Mouse (Mus musculus): ENCODE results near the gene Fbxw4. TPM values are rescaled to one million over a fixed set of nuclear protein-coding genes. Genes with fewer than 3 reads are reported as not detected.

Gene Fbxw4
- polyA plus RNA-seq, 1 experiment from 2014 or later = 3.5 TPM

DNA sequence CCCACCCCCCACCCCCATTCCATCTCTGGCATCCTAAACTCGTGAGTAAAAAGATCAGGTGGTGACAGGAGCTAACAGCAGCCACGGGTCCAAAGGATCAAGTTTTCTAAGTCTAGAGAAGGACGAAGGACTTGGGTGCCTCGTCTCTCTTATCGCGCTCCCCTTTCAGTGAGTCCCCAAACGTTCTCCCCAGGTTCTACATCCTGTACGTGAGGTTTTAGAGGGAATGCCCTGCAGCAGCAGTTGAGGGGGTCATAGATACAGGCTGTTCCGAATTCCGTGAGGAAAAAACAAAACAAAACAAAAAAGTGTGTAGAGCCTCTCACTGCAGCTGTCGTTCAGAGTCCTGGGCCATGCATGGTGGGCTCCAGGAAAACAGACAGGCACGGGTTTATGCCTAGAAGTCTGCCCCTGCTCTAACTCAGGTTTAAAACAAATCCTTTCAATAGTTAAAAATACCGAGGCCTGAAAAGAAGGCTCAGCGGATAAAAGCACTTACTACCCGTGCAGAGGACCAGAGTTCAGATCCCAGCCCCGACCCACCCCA lies 16.7 kb upstream of the Fbxw4 start:
- no peak overlapping the region for H3K27ac ChIP-seq
- H3K9me3 ChIP-seq (replicated peaks) = no peaks in the 10 kb centered on the region
- H3K36me3 ChIP-seq = no peaks in the 10 kb centered on the region
- peaks cover 23% of the 10 kb centered on the region for H3K4me1 ChIP-seq (replicated peaks)
- H3K4me3 ChIP-seq = peak overlapping the region; percentile 48
- no peak for ATAC-seq (replicated peaks; ENCODE audit: insufficient number of reproducible peaks, insufficient read depth, low FRiP score, low read depth)
- H3K27me3 ChIP-seq = peaks cover 8% of the 10 kb centered on the region; the same call in 1 of the 2 replicates
- 7% methylated on average over 15 of the region's 16 CpGs for WGBS
- peak overlapping the region; percentile 71 for H3K4me2 ChIP-seq
- 0 out of 2 replicates have a peak overlapping the region, but pooled peaks have one; percentile 19 for H3K9ac ChIP-seq

DNA sequence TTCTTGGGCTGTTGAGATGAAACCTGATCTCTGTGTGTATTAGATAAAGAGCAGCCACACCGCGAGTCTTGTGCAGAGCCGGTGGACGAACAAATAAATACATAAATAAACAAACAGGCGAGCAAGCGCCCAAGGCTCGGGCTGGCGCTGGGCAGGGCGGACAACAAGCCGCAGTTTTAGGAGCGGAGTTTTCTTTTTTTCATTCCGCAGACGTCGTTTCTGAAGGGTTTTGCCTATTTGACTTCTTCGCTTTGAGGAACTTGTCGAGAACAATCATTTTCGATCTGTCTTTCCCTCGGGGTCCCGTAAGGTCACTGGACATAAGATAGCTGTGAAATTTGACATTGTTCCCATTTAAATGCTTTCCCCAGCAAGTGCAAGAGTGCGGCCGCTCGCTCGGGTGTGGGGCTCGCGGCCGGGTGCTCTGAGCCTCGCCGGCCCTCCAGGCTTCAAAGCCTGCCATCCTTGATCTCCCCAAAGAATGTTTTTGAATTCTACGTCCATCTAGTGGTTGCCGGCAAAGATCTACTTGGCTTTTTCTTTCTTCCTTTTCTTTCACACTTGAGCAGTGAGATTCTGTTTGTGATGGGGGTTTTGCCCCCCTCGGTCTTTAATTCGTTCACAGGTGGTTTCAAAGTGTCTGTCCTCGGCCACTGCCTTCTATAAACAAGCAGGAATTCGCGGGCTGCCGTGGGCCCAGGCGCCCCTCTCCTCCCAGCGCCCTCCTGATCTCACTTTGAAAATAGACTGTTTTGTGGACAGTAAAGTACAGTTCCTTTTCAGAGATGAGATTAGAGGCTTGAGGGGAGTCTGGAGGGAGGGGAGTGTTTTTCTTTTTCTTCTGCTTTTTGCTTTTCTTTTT lies 15.8 kb upstream of the Fbxw4 start:
- no peak for ATAC-seq (replicated peaks; ENCODE audit: insufficient number of reproducible peaks, insufficient read depth, low FRiP score, low read depth)
- Histone ChIP-seq H3K4me1 (replicated peaks) (peaks cover 22% of the 10 kb centered on the region), H3K9me3 (replicated peaks) (no peaks in the 10 kb centered on the region), H3K9ac (peak overlapping the region; percentile 24; the same call in 1 of the 2 replicates), H3K27ac (no peak overlapping the region), H3K36me3 (no peaks in the 10 kb centered on the region), H3K4me3 (peak overlapping the region; percentile 48), H3K4me2 (peak overlapping the region; percentile 71), H3K27me3 (peaks cover 8% of the 10 kb centered on the region; the same call in 1 of the 2 replicates)
- WGBS = 2% methylated on average over 38 of the region's 38 CpGs

DNA sequence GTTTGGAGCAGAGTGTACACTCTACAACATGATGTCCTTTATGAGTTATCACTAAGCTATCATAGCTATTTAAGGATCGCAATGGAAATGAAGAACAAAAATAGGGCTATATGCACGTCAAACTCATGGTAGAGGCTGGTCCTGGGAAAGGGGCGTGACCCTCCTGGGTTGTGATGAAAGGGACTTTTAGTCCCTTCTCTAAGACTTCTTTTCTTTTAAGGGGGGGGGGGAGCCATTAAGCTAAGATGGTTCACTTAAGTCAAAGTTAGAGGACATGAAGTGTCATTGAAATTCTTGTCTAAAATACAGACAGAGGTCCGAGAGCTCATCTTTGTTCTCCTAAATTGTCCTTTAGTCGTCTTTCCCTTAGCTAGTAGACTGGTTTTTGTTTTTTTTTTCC lies 15.1 kb upstream of the Fbxw4 start:
- H3K9ac ChIP-seq = no peak overlapping the region
- no peak for ATAC-seq (replicated peaks; ENCODE audit: insufficient number of reproducible peaks, insufficient read depth, low FRiP score, low read depth)
- peak overlapping the region; percentile 71 for H3K4me2 ChIP-seq
- H3K9me3 ChIP-seq (replicated peaks) = no peaks in the 10 kb centered on the region
- H3K4me1 ChIP-seq (replicated peaks) = peaks cover 16% of the 10 kb centered on the region
- WGBS = 38% methylated on average over 5 of the region's 5 CpGs
- H3K27ac ChIP-seq = no peak overlapping the region
- peak overlapping the region; percentile 48; the same call in 1 of the 2 replicates for H3K4me3 ChIP-seq
- H3K36me3 ChIP-seq = no peaks in the 10 kb centered on the region
- H3K27me3 ChIP-seq = peaks cover 8% of the 10 kb centered on the region; the same call in 1 of the 2 replicates

DNA sequence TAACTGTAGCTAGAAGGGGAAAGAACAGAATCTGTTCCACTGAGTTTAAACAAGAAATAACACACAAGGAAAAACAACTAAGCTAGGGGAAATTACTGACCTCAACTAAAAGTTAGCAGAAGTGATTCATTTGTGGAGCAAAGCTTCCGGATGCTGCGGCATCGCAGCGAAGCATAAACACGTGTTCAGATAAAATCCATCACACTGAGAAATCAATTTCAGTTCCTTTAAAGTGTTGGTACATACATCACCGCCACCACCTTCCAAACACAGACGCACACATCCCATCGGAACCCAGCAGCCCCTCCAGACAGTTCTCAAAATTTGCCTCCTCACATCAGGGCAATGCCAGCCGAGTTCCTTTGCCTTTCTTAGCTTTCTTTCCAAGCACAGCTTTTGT lies 12.9 kb upstream of the Fbxw4 start:
- Histone ChIP-seq H3K4me2 (no peak overlapping the region), H3K27ac (no peak overlapping the region), H3K4me3 (no peak overlapping the region), H3K9me3 (replicated peaks) (no peaks in the 10 kb centered on the region), H3K36me3 (no peaks in the 10 kb centered on the region), H3K4me1 (replicated peaks) (peaks cover 16% of the 10 kb centered on the region), H3K9ac (no peak overlapping the region), H3K27me3 (peaks cover 5% of the 10 kb centered on the region; the same call in 1 of the 2 replicates)
- 86% methylated on average over 9 of the region's 9 CpGs for WGBS
- no peak for ATAC-seq (replicated peaks; ENCODE audit: insufficient number of reproducible peaks, insufficient read depth, low FRiP score, low read depth)

DNA sequence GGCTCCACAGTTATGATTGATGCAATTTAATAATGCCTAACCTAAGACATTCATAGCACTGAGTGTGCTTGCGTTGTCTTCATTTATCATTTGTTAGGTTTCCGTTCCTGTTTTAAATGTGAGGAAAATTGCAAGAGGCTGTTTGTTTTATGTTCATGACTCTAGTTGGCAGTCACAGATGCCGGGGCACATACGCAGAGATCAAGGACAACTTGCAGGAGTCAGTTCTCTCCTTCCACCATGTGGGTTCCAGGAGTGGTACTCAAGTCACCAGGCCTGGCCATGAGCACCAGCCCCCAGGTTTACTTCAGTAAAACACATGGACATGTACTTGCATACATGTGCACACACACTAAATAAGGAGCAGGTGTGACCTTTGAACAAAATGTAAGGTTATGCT lies 8.9 kb upstream of the Fbxw4 start:
- Histone ChIP-seq H3K4me1 (replicated peaks) (no peaks in the 10 kb centered on the region), H3K36me3 (no peaks in the 10 kb centered on the region), H3K4me3 (no peak overlapping the region), H3K27ac (no peak overlapping the region), H3K9ac (no peak overlapping the region), H3K9me3 (replicated peaks) (no peaks in the 10 kb centered on the region), H3K4me2 (no peak overlapping the region), H3K27me3 (0 out of 2 replicates have a peak, but pooled peaks cover under 1% of the 10 kb centered on the region)
- 83% methylated on average over 4 of the region's 4 CpGs for WGBS
- no peak for ATAC-seq (replicated peaks; ENCODE audit: insufficient number of reproducible peaks, insufficient read depth, low FRiP score, low read depth)

DNA sequence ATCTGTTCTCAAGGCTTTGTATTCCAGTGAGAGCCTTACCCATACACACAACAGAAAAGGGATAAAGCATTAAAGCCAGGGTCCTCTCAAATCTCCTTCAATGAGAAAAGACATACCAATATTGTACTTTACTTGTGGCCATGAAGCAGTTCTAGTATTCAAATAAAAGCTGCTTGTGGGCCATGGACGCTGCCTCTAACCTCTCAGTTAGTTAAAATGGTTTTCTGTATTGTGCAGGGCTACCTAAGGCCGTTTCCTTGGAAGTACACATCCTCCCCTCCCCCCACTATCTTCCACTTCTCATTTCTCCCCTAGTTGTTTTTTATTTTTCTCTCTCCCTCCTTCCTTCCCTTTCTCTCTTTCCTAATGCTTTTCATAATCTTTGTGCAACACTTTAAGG lies 3.7 kb upstream of the Fbxw4 start:
- no peak overlapping the region for H3K4me2 ChIP-seq
- H3K9me3 ChIP-seq (replicated peaks) = no peaks in the 10 kb centered on the region
- H3K27ac ChIP-seq = no peak overlapping the region
- ATAC-seq (replicated peaks; ENCODE audit: insufficient number of reproducible peaks, insufficient read depth, low FRiP score, low read depth) = no peak
- 61% methylated on average over 2 of the region's 2 CpGs for WGBS
- no peaks in the 10 kb centered on the region for H3K36me3 ChIP-seq
- no peak overlapping the region for H3K9ac ChIP-seq
- no peak overlapping the region for H3K4me3 ChIP-seq
- peaks cover 11% of the 10 kb centered on the region for H3K4me1 ChIP-seq (replicated peaks)
- no peaks in the 10 kb centered on the region for H3K27me3 ChIP-seq

DNA sequence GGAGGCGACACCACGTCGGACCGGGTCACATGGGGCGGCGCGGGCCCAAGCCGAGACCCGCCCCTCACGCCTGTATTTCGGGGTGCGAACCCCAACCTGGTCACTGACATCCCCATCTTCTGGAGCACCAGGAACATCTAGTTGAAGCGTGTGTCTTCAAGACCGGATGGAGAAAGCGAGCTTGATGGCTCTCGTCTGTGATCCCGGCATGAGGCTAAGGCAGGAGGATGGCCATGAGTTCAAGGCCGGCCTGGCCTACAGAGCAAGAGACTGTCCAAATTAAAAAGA lies 335 bp upstream of the Fbxw4 start:
- Histone ChIP-seq H3K4me3 (peak overlapping the region; percentile 75), H3K9ac (peak overlapping the region; percentile 90), H3K27ac (peak overlapping the region; percentile 94), H3K27me3 (no peaks in the 10 kb centered on the region), H3K36me3 (no peaks in the 10 kb centered on the region), H3K4me1 (replicated peaks) (peaks cover 31% of the 10 kb centered on the region), H3K9me3 (replicated peaks) (no peaks in the 10 kb centered on the region), H3K4me2 (peak overlapping the region; percentile 74)
- no peak for ATAC-seq (replicated peaks; ENCODE audit: insufficient number of reproducible peaks, insufficient read depth, low FRiP score, low read depth)
- 18% methylated on average over 18 of the region's 18 CpGs for WGBS

DNA sequence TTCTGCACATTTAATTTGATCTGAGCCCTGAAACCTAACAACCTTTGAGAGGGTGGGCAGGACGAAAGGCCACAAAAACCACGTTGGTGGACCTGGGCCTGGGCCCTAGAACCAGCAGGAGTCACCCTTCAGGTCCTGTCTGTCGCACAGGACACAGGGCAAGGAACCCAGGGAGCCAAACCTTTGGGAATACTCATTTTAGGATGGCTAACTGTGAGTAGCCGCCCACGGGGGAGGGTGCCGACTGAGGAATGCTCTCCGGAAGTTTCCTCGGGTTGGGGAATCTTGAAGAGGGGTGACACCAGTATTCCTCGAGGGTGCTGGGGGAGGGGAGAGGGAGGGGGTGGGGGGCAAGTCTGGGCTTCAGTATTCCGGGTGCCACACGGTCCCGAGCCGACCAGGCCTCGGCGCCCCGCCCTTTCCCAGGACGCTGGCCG lies 793 bp downstream of the Fbxw4 start:
- H3K27me3 ChIP-seq = no peaks in the 10 kb centered on the region
- peak overlapping the region; percentile 74 for H3K4me2 ChIP-seq
- H3K4me3 ChIP-seq = peak overlapping the region; percentile 75
- no peaks in the 10 kb centered on the region for H3K36me3 ChIP-seq
- H3K27ac ChIP-seq = peak overlapping the region; percentile 94
- WGBS = under 1% methylated on average over 18 of the region's 18 CpGs
- ATAC-seq (replicated peaks; ENCODE audit: insufficient number of reproducible peaks, insufficient read depth, low FRiP score, low read depth) = no peak; the same call in none of the 2 replicates
- H3K9me3 ChIP-seq (replicated peaks) = no peaks in the 10 kb centered on the region
- peaks cover 33% of the 10 kb centered on the region for H3K4me1 ChIP-seq (replicated peaks)
- peak overlapping the region; percentile 90 for H3K9ac ChIP-seq

DNA sequence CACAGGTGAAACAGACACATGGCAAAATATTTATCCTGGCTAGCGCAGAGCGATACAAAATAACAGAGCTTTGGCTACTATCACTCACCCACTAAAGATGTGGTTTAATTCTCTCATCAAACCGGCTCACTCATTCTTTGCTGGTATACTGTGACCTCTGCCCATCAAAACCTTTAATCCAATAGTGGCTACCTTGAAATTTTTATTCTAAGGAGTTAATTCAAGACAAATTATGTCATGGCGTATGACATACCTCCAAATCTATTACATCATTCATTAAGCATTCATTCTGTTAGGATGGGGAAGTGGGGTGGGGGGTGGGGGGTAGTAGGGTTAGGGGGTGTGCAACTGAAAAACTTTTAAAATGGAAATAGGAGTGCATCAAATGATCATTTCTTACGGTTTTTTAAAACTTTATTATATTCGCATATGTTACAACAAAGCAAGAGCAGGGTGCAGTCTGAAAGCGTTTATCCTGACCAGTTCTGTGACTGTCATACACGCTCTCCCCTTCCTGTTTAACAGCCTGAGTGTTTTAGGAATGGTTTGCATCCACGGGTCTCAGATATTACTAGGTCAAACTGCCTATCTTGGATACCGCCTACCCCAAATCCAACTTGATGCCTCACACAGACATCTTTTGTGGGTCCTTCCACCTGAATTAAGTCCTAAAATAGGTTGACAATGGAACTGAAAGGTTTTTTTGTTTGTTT lies 1.4 kb downstream of the Fbxw4 start:
- no peak for ATAC-seq (replicated peaks; ENCODE audit: insufficient number of reproducible peaks, insufficient read depth, low FRiP score, low read depth)
- H3K4me1 ChIP-seq (replicated peaks) = peaks cover 34% of the 10 kb centered on the region
- peak overlapping the region; percentile 94 for H3K27ac ChIP-seq
- H3K4me3 ChIP-seq = peak overlapping the region; percentile 75
- no peaks in the 10 kb centered on the region for H3K9me3 ChIP-seq (replicated peaks)
- 53% methylated on average over 10 of the region's 10 CpGs for WGBS
- peak overlapping the region; percentile 90 for H3K9ac ChIP-seq
- H3K4me2 ChIP-seq = peak overlapping the region; percentile 74
- no peaks in the 10 kb centered on the region for H3K27me3 ChIP-seq
- no peaks in the 10 kb centered on the region for H3K36me3 ChIP-seq

DNA sequence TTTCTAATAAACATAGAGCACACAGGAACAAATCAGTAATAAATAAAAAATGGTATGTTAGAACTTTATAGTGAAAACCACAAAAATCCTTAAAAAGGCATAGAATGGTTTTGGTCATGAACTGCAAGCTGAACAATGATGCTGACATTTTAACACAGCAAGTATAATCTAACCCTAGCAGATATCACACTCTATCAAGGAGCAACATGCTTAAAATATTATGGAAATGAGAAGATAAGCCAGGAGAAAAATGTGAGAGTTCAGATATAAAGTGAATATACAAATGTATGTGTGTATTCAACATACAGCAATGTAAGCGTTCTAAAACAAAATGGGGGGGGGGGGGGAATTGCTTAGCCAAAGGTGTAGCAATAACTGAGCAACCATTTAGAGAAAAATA lies 2.3 kb downstream of the Fbxw4 start:
- peaks cover 42% of the 10 kb centered on the region for H3K4me1 ChIP-seq (replicated peaks)
- WGBS = 79% methylated on average over 1 of the region's 1 CpGs

DNA sequence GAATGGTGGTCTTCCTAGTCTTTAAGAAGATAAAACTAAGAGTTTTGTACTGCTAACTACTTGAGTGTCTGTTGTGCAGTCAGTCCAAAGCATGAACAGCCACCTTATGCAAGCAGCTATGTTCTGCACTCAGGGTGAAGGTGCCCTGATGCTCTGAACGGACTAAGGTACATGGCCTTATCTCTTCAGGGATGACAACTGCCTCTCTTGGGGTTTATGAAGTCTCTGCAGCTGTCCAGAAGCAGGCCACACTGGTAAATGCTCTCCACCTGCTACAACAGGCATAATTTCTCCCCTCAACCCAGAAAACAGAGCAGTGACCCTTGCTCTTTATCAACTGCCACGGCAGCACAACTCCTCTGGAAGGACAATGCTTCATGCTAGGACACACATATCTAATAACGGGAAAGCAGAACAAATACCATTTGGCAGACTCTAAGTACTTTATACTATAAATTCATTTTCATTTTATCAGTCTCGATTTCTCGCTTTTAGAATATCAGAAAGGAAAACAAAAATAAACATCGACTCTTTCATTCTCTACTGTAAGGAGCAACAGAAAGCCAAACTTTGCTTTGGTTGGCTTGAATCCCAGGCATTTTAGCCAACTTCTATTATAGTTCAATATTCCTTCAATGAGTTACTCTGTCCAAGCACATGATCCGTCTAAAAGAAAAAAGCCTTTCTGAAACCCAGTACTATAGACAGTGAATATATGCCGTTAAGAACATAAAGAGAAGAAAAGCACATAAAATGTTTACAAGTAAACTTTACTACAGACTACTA lies 3.1 kb downstream of the Fbxw4 start:
- 41% methylated on average over 8 of the region's 8 CpGs for WGBS
- Histone ChIP-seq H3K36me3 (no peaks in the 10 kb centered on the region), H3K4me1 (replicated peaks) (peaks cover 49% of the 10 kb centered on the region), H3K9me3 (replicated peaks) (no peaks in the 10 kb centered on the region), H3K9ac (no peak overlapping the region), H3K4me2 (no peak overlapping the region), H3K4me3 (no peak overlapping the region), H3K27me3 (no peaks in the 10 kb centered on the region), H3K27ac (no peak overlapping the region)
- ATAC-seq (replicated peaks; ENCODE audit: insufficient number of reproducible peaks, insufficient read depth, low FRiP score, low read depth) = no peak

More for the DNA sequence above, 2.3 kb downstream of the Fbxw4 start:
- Histone ChIP-seq H3K36me3 (no peaks in the 10 kb centered on the region), H3K4me2 (no peak overlapping the region), H3K9me3 (replicated peaks) (no peaks in the 10 kb centered on the region), H3K27me3 (no peaks in the 10 kb centered on the region), H3K27ac (no peak overlapping the region), H3K9ac (no peak overlapping the region), H3K4me3 (no peak overlapping the region)
- ATAC-seq (replicated peaks; ENCODE audit: insufficient number of reproducible peaks, insufficient read depth, low FRiP score, low read depth) = no peak
